Mouse (Mus musculus): ENCODE results near the gene Gm49398. TPM values are rescaled to one million over a fixed set of nuclear protein-coding genes. Genes with fewer than 3 reads are reported as not detected.

The Gm49398 gene
- not detected in 2 replicates for polyA plus RNA-seq (2015; fragmentation: Nextera tagmentation; extraction: Ambion mirVana)

GRCm38 (mm10) chr13:61288739-61289138, at the start of gene Gm49398:
TSS of gene Gm49398 (minus strand) at chr13:61288839.
- ATAC-seq (ENCODE audit: low FRiP score), result no peak
- no peak within 1 kb of the TSS for H3K27ac ChIP-seq (replicated peaks)

GRCm38 (mm10) chr13:61255258-61255657, 33.4 kb downstream of the Gm49398 start, which contains the start of gene Cts8:
TSS of gene Cts8 (minus strand) at chr13:61255358.
- Histone ChIP-seq H3K36me3 (no peaks in the 10 kb centered on the region), H3K4me1 (no peaks in the 10 kb centered on the region), H3K4me3 (replicated peaks) (no peak within 1 kb of the TSS), H3K9ac (replicated peaks) (no peak within 1 kb of the TSS), H3K27ac (replicated peaks) (no peak within 1 kb of the TSS), H3K27me3 (replicated peaks) (no peaks in the 10 kb centered on the region), H3K4me2 (no peak within 1 kb of the TSS), H3K9me3 (replicated peaks) (peaks cover 6% of the 10 kb centered on the region; the same call in 1 of the 2 replicates)
- WGBS, result 90% methylated on average over 2 of the region's 2 CpGs
- ATAC-seq (ENCODE audit: low FRiP score), result no peak

More at GRCm38 (mm10) chr13:61288739-61289138, at the start of gene Gm49398:
- Histone ChIP-seq H3K4me2 (no peak within 1 kb of the TSS), H3K4me3 (replicated peaks) (no peak within 1 kb of the TSS), H3K4me1 (no peaks in the 10 kb centered on the region), H3K27me3 (replicated peaks) (no peaks in the 10 kb centered on the region), H3K9me3 (replicated peaks) (peaks cover 13% of the 10 kb centered on the region; the same call in 1 of the 2 replicates), H3K9ac (replicated peaks) (no peak within 1 kb of the TSS), H3K36me3 (no peaks in the 10 kb centered on the region)
- WGBS, result 89% methylated on average over 2 of the region's 2 CpGs

GRCm38 (mm10) chr13:61241076-61241947, 47.3 kb downstream of the Gm49398 start:
- no peaks in the 10 kb centered on the region for H3K36me3 ChIP-seq
- 61% methylated on average over 13 of the region's 13 CpGs for WGBS
- no peak overlapping the region for H3K9ac ChIP-seq (replicated peaks)
- no peak overlapping the region for H3K4me3 ChIP-seq (replicated peaks)
- H3K9me3 ChIP-seq (replicated peaks), result peaks cover 5% of the 10 kb centered on the region; the same call in 1 of the 2 replicates
- no peaks in the 10 kb centered on the region for H3K27me3 ChIP-seq (replicated peaks)
- H3K27ac ChIP-seq (replicated peaks), result no peak overlapping the region
- no peak for ATAC-seq (ENCODE audit: low FRiP score)
- H3K4me1 ChIP-seq, result no peaks in the 10 kb centered on the region
- H3K4me2 ChIP-seq, result no peak overlapping the region

- Histone ChIP-seq H3K4me3 (replicated peaks) (no peak within 1 kb of the TSS), H3K4me2 (no peak within 1 kb of the TSS), H3K36me3 (no peaks in the 10 kb centered on the region), H3K27ac (replicated peaks) (no peak within 1 kb of the TSS), H3K9ac (replicated peaks) (no peak within 1 kb of the TSS), H3K4me1 (no peaks in the 10 kb centered on the region), H3K9me3 (replicated peaks) (peaks cover 28% of the 10 kb centered on the region; the same call in 1 of the 2 replicates), H3K27me3 (replicated peaks) (no peaks in the 10 kb centered on the region)
- 92% methylated on average over 3 of the region's 3 CpGs for WGBS
- no peak for ATAC-seq (ENCODE audit: low FRiP score)
Observed at GRCm38 (mm10) chr13:61203310-61203709, 85.3 kb downstream of the Gm49398 start, which contains the start of gene Cts6. TSS of gene Cts6 (minus strand) at chr13:61203410.

Small RNA genes within 50 kb of the gene (microRNA-seq; reads per million reads assigned to microRNA genes)
- not detected for gene Gm27704

Other genes starting within 250 kb of the Gm49398 start
- gene Ctsq, start 248.2 kb downstream of the Gm49398 start, polyA plus RNA-seq (2015; fragmentation: Nextera tagmentation; extraction: Ambion mirVana), result not detected in 2 replicates
- not detected in 2 replicates for gene Ctsr, start 124.6 kb downstream of the Gm49398 start, polyA plus RNA-seq (2015; fragmentation: Nextera tagmentation; extraction: Ambion mirVana)
- gene Cts6, start 85.4 kb downstream of the Gm49398 start, polyA plus RNA-seq (2015; fragmentation: Nextera tagmentation; extraction: Ambion mirVana), result not detected in 2 replicates
- gene Cts8, start 33.5 kb downstream of the Gm49398 start, polyA plus RNA-seq (2015; fragmentation: Nextera tagmentation; extraction: Ambion mirVana), result not detected in 2 replicates
- gene Cts7, start 69.4 kb upstream of the Gm49398 start, polyA plus RNA-seq (2015; fragmentation: Nextera tagmentation; extraction: Ambion mirVana), result not detected in 2 replicates